Mouse (Mus musculus): ENCODE measurements at regions not wholly inside any gene's neighbourhood (a gene's known extent, or its start where the extent isn't known, plus 50 kb on each side); places are given as distances from the start of the nearest gene placed in this dataset.

GRCm38 (mm10) chrX:143462632-143463031, 55.8 kb upstream of the Pak3 start:
- peak in 1 of 2 experiments; percentile 1 for DNase-seq

GRCm38 (mm10) chrX:143448636-143449346, 54.7 kb upstream of the Chrdl1 start:
- DNase-seq, result peak in 1 of 2 experiments; percentile 2

- DNase-seq, result peak in 1 of 2 experiments; percentile 50
Observed at GRCm38 (mm10) chrX:143444581-143444980, 50.5 kb upstream of the Chrdl1 start.
